Mouse (Mus musculus) G1E (cell line): Measurements from ENCODE around the gene Cdh18.

ENCODE experiments used
- CTCF ChIP-seq: IDR thresholded peaks from 2 replicates; pipeline ENCODE4 v1.5.1; 2012; ENCODE audit warnings: low read depth, low read length, inconsistent platforms, mixed read lengths
- GATA1 ChIP-seq: IDR thresholded peaks from 2 replicates; pipeline ENCODE4 v1.6.1; 2012; ENCODE audit warnings: borderline replicate concordance, low read length, inconsistent platforms, mixed read lengths
- GATA2 ChIP-seq: IDR thresholded peaks from 2 replicates; pipeline ENCODE4 v1.6.1; 2012; ENCODE audit warnings: low read depth, low read length, inconsistent platforms, borderline replicate concordance
- TAL1 ChIP-seq: conservative IDR thresholded peaks from 2 replicates; pipeline ENCODE4 v1.6.1; 2012; ENCODE audit warnings: low read depth, low read length, inconsistent platforms, mixed read lengths

DNA sequence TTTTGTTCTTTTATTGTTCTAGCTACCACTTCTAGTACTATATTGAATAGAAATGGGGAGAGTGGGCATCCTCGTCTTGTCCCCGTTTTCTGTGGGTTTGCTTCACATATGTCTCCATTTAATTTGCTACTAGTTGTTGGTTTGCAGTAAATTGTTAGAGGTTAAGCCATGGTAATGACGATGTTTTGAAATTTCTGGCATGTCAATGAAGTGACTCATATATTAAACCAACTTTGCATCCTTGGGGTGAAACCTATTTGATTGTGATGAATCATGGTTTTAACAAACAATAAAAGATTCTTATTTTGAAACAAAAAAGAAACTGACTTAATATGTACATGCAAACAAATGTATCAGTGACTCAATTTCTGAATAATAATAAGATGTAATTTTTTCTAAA, 817.5 kb downstream of the Cdh18 start:
- TF ChIP-seq TAL1 (no peak), CTCF (no peak), GATA1 (no peak), GATA2 (no peak)
